Mouse (Mus musculus): ENCODE measurements around the gene Dcun1d2.

Dcun1d2 gene

GRCm38 (mm10) chr8:13213479-13214268 lies 74.3 kb downstream of the Dcun1d2 start:
- in situ Hi-C loops (cut with MboI; ENCODE audit: unreplicated experiment in 2 of 2): loop anchor here (5.0 to 10.0 kb wide), 5 partner anchors 74 to 319 kb away; partner anchors contain the start of genes Dcun1d2 (in 1 of the 2) and Tmco3 (in 1 of the 2)

- in situ Hi-C loops (cut with MboI; ENCODE audit: unreplicated experiment in 2 of 2): loop anchor here (5.0 to 10.0 kb wide), 6 partner anchors 52 to 315 kb away; partner anchors contain the start of genes Dcun1d2 (in 1 of the 2), Lamp1 (in 1 of the 2) and Tmco3 (in 1 of the 2)
These were observed 78.2 kb downstream of the Dcun1d2 start for GRCm38 (mm10) chr8:13209770-13210169.

GRCm38 (mm10) chr8:13208627-13209355 lies 79.1 kb downstream of the Dcun1d2 start:
- in situ Hi-C loops (cut with MboI; ENCODE audit: unreplicated experiment in 2 of 2): loop anchor here in 1 of 2 experiments (5.0 kb wide), 1 partner anchor 51 kb away; the partner anchor contains the start of gene Lamp1

GRCm38 (mm10) chr8:13206290-13206689 lies 81.6 kb downstream of the Dcun1d2 start:
- in situ Hi-C loops (cut with MboI; ENCODE audit: unreplicated experiment in 2 of 2): loop anchor here in 1 of 2 experiments (5.0 kb wide), 1 partner anchor 49 kb away; the partner anchor contains the start of gene Lamp1

Data from v-Abl transformed pro-B cells (cell line).